Mouse (Mus musculus) heart, adult 9 months (tissue): Measurements from ENCODE around the gene Cep83.

ENCODE experiments used
- DNase-seq, 2 experiments: peaks; one replicate each; pipeline ENCODE4 v3.0.0; 2022; ENCODE audit warnings: low spot score in 2 of 2

Cep83 gene

GRCm38 (mm10) chr10:94779319-94779718 lies 90.9 kb downstream of the Cep83 start:
- no peak for DNase-seq

- DNase-seq: no peak
Measured at GRCm38 (mm10) chr10:94780618-94781262, 92.3 kb downstream of the Cep83 start.

- DNase-seq: peak; percentile 60 to 71
Measured at GRCm38 (mm10) chr10:94789205-94789604, 100.8 kb downstream of the Cep83 start.

- DNase-seq: no peak
Measured at GRCm38 (mm10) chr10:94793914-94794313, 105.5 kb downstream of the Cep83 start.

GRCm38 (mm10) chr10:94794666-94795244 lies 106.3 kb downstream of the Cep83 start:
- DNase-seq: no peak

GRCm38 (mm10) chr10:94798128-94798527 lies 109.7 kb downstream of the Cep83 start:
- DNase-seq: no peak

GRCm38 (mm10) chr10:94799485-94800239 lies 111.2 kb downstream of the Cep83 start:
- DNase-seq: no peak

- no peak for DNase-seq
Measured at GRCm38 (mm10) chr10:94800677-94801354, 112.4 kb downstream of the Cep83 start.

GRCm38 (mm10) chr10:94804029-94804908 lies 115.8 kb downstream of the Cep83 start:
- peak; percentile 37 to 45 for DNase-seq

GRCm38 (mm10) chr10:94804909-94805220 lies 116.4 kb downstream of the Cep83 start:
- peak; percentile 32 to 49 for DNase-seq

GRCm38 (mm10) chr10:94807323-94807722 lies 118.9 kb downstream of the Cep83 start:
- DNase-seq: no peak

GRCm38 (mm10) chr10:94808275-94808674 lies 119.8 kb downstream of the Cep83 start:
- DNase-seq: no peak

- DNase-seq: no peak
Measured at GRCm38 (mm10) chr10:94809946-94810472, 121.6 kb downstream of the Cep83 start.

GRCm38 (mm10) chr10:94811907-94812851 lies 123.7 kb downstream of the Cep83 start:
- DNase-seq: no peak

GRCm38 (mm10) chr10:94818127-94818526 lies 129.7 kb downstream of the Cep83 start:
- DNase-seq: no peak

- no peak for DNase-seq
Measured at GRCm38 (mm10) chr10:94818781-94819665, 130.6 kb downstream of the Cep83 start.

- DNase-seq: peak in 1 of 2 experiments; percentile 5
Measured at GRCm38 (mm10) chr10:94823971-94824760, 135.7 kb downstream of the Cep83 start.

GRCm38 (mm10) chr10:94825951-94826350 lies 137.5 kb downstream of the Cep83 start:
- DNase-seq: no peak
